Mouse (Mus musculus): ENCODE measurements around the gene Parp8.

GRCm38 (mm10) chr13:116903394-116903793, 121.9 kb downstream of the Parp8 start:
- TF ChIP-seq POLR2A (IDR thresholded peaks at IDR 0.05; ENCODE audit: insufficient read depth, low read depth, low read length) (no peak), CTCF (IDR thresholded peaks at IDR 0.05) (no peak)

All from heart, adult 2 months (tissue).